Mouse (Mus musculus) hindbrain, embryonic 16.5 days (tissue): ENCODE results near the gene Slc29a2. TPM values are rescaled to one million over a fixed set of nuclear protein-coding genes. Genes with fewer than 3 reads are reported as not detected.

Source experiments
- ATAC-seq: fragments of 200-750 bp; cut with Nextera tagmentation; 2 replicates; pipeline ENCODE4 v1.8.0; 2017; ENCODE audit warnings: moderate TSS enrichment, moderate library complexity
- H3K27ac ChIP-seq: fragments of 300-500 bp; sonication (generic); 2 replicates; pipeline ENCODE4 v1.5.1; 2014; ENCODE audit warnings: low read depth, mild to moderate bottlenecking, control low read depth, low read length, moderate library complexity
- H3K27me3 ChIP-seq: fragments of 300-500 bp; sonication (generic); replicated peaks from 2 replicates; pipeline ENCODE4 v1.6.1; 2014; ENCODE audit warnings: low read length; ENCODE audit not compliant: control insufficient read depth, insufficient read depth
- H3K36me3 ChIP-seq: fragments of 300-500 bp; sonication (generic); 2 replicates; pipeline ENCODE4 v1.6.1; 2014; ENCODE audit warnings: mild to moderate bottlenecking, low read length, moderate library complexity, mixed read lengths; ENCODE audit not compliant: control insufficient read depth, insufficient read depth
- H3K4me1 ChIP-seq: fragments of 300-500 bp; sonication (generic); 2 replicates; pipeline ENCODE4 v1.6.1; 2014; ENCODE audit warnings: low read depth, low read length; ENCODE audit not compliant: control insufficient read depth, insufficient read depth
- H3K4me2 ChIP-seq: fragments of 300-500 bp; sonication (generic); 2 replicates; pipeline ENCODE4 v1.6.1; 2014; ENCODE audit warnings: mild to moderate bottlenecking, low read length, control low read depth, moderate library complexity
- H3K4me3 ChIP-seq: fragments of 300-500 bp; sonication (generic); 2 replicates; pipeline ENCODE4 v1.5.1; 2014; ENCODE audit warnings: mild to moderate bottlenecking, low read length, control low read depth, moderate library complexity
- H3K9ac ChIP-seq: fragments of 300-500 bp; sonication (generic); 2 replicates; pipeline ENCODE4 v1.6.1; 2014; ENCODE audit warnings: low read depth, mild to moderate bottlenecking, control low read depth, low read length, moderate library complexity
- H3K9me3 ChIP-seq: fragments of 300-500 bp; sonication (generic); 2 replicates; pipeline ENCODE4 v1.6.1; 2014; ENCODE audit warnings: mild to moderate bottlenecking, low read length, moderate library complexity; ENCODE audit not compliant: control insufficient read depth
- WGBS: fragments of 180-500 bp; shearing (Covaris S2); extraction: QIAGEN DNeasy Blood & Tissue Kit; methylation state at CpG from one replicate; pipeline ENCODE4 v1.1.7; 2014; 5-methylcytosine and 5-hydroxymethylcytosine counted together
- polyA plus RNA-seq: library from polyadenylated mRNA; unstranded; fragments of >200 nt; fragmentation: Nextera tagmentation; extraction: Ambion mirVana; gene quantifications from 2 replicates; pipeline ENCODE4 v1.2.1, GENCODE M21; 2015

Gene Slc29a2
- polyA plus RNA-seq, 1 experiment from 2014 or later: 15.0 TPM

GRCm38 (mm10) chr19:5051515-5051914, 27.9 kb downstream of the Slc29a2 start:
- no peaks in the 10 kb centered on the region for H3K9me3 ChIP-seq
- H3K4me2 ChIP-seq: no peak overlapping the region
- 41% methylated on average over 3 of the region's 3 CpGs for WGBS
- H3K9ac ChIP-seq: no peak overlapping the region; the same call in 1 of the 2 replicates
- H3K4me3 ChIP-seq: no peak overlapping the region
- no peak for ATAC-seq
- peaks cover 35% of the 10 kb centered on the region for H3K27me3 ChIP-seq
- H3K27ac ChIP-seq: no peak overlapping the region
- H3K36me3 ChIP-seq: peaks cover 10% of the 10 kb centered on the region
- H3K4me1 ChIP-seq: peaks cover 8% of the 10 kb centered on the region

- H3K9ac ChIP-seq: no peak overlapping the region; the same call in 1 of the 2 replicates
- peaks cover 8% of the 10 kb centered on the region for H3K4me1 ChIP-seq
- peak overlapping the region; percentile 5; the same call in 1 of the 2 replicates for H3K4me2 ChIP-seq
- WGBS: 30% methylated on average over 25 of the region's 25 CpGs
- peaks cover 35% of the 10 kb centered on the region for H3K27me3 ChIP-seq
- H3K36me3 ChIP-seq: peaks cover 4% of the 10 kb centered on the region
- H3K4me3 ChIP-seq: no peak overlapping the region
- ATAC-seq: no peak
- H3K27ac ChIP-seq: no peak overlapping the region
- H3K9me3 ChIP-seq: no peaks in the 10 kb centered on the region
Measured at GRCm38 (mm10) chr19:5052166-5052822, 28.6 kb downstream of the Slc29a2 start.

- Histone ChIP-seq H3K4me2 (no peak overlapping the region; the same call in 1 of the 2 replicates), H3K27me3 (peaks cover 35% of the 10 kb centered on the region), H3K4me1 (peaks cover 8% of the 10 kb centered on the region)
Measured at GRCm38 (mm10) chr19:5052853-5053252, 29.2 kb downstream of the Slc29a2 start.

GRCm38 (mm10) chr19:5053909-5054308, 30.2 kb downstream of the Slc29a2 start:
- Histone ChIP-seq H3K27me3 (peaks cover 35% of the 10 kb centered on the region), H3K27ac (no peak overlapping the region), H3K9me3 (no peaks in the 10 kb centered on the region), H3K4me3 (no peak overlapping the region), H3K36me3 (peaks cover 3% of the 10 kb centered on the region; the same call in 1 of the 2 replicates), H3K9ac (no peak overlapping the region), H3K4me1 (peaks cover 8% of the 10 kb centered on the region), H3K4me2 (no peak overlapping the region)
- 17% methylated on average over 9 of the region's 9 CpGs for WGBS
- no peak for ATAC-seq

More at GRCm38 (mm10) chr19:5052853-5053252, 29.2 kb downstream of the Slc29a2 start:
- Histone ChIP-seq H3K9me3 (no peaks in the 10 kb centered on the region), H3K36me3 (peaks cover 3% of the 10 kb centered on the region), H3K4me3 (no peak overlapping the region), H3K27ac (no peak overlapping the region), H3K9ac (no peak overlapping the region; the same call in 1 of the 2 replicates)
- WGBS: 56% methylated on average over 17 of the region's 17 CpGs
- ATAC-seq: no peak

- 9% methylated on average over 6 of the region's 6 CpGs for WGBS
- Histone ChIP-seq H3K27me3 (peaks cover 22% of the 10 kb centered on the region), H3K4me2 (no peak overlapping the region), H3K9me3 (no peaks in the 10 kb centered on the region), H3K9ac (no peak overlapping the region), H3K4me1 (no peaks in the 10 kb centered on the region; the same call in none of the 2 replicates), H3K4me3 (no peak overlapping the region), H3K36me3 (no peaks in the 10 kb centered on the region), H3K27ac (no peak overlapping the region)
- ATAC-seq: 0 out of 2 replicates have a peak, but pooled peaks have one; percentile 40
Measured at GRCm38 (mm10) chr19:5056251-5056650, 32.6 kb downstream of the Slc29a2 start.

- WGBS: 22% methylated on average over 16 of the region's 16 CpGs
- H3K4me2 ChIP-seq: no peak overlapping the region
- no peak overlapping the region for H3K27ac ChIP-seq
- no peak overlapping the region for H3K4me3 ChIP-seq
- no peaks in the 10 kb centered on the region for H3K9me3 ChIP-seq
- peaks cover 5% of the 10 kb centered on the region for H3K27me3 ChIP-seq
- H3K36me3 ChIP-seq: no peaks in the 10 kb centered on the region
- no peaks in the 10 kb centered on the region; the same call in 1 of the 2 replicates for H3K4me1 ChIP-seq
- ATAC-seq: no peak
- H3K9ac ChIP-seq: no peak overlapping the region
Measured at GRCm38 (mm10) chr19:5057876-5058775, 34.5 kb downstream of the Slc29a2 start.

- Histone ChIP-seq H3K4me2 (no peak overlapping the region), H3K4me1 (no peaks in the 10 kb centered on the region; the same call in 1 of the 2 replicates), H3K9me3 (no peaks in the 10 kb centered on the region), H3K27me3 (0 out of 2 replicates have a peak, but pooled peaks cover 2% of the 10 kb centered on the region), H3K36me3 (no peaks in the 10 kb centered on the region), H3K4me3 (no peak overlapping the region), H3K9ac (peak overlapping the region; percentile 0; the same call in 1 of the 2 replicates), H3K27ac (no peak overlapping the region)
- 19% methylated on average over 10 of the region's 10 CpGs for WGBS
- ATAC-seq: no peak
Measured at GRCm38 (mm10) chr19:5058801-5059771, 35.4 kb downstream of the Slc29a2 start.
